Mouse (Mus musculus) lung, adult 2 months (tissue): ENCODE results near the gene Lmntd1. TPM values are rescaled to one million over a fixed set of nuclear protein-coding genes. Genes with fewer than 3 reads are reported as not detected.

Experiments used
- DNase-seq: peaks from one replicate; pipeline ENCODE4 v3.0.0; 2022
- H3K4me1 ChIP-seq: fragments of 200-500 bp; 2 replicates; pipeline ENCODE4 v1.6.1; 2011; ENCODE audit warnings: low read length; ENCODE audit not compliant: control insufficient read depth, insufficient read depth
- H3K4me3 ChIP-seq: fragments of 200-500 bp; replicated peaks from 2 replicates; pipeline ENCODE3; 2011; ENCODE audit warnings: low read depth, mild to moderate bottlenecking, control low read depth, low read length; ENCODE audit errors: extremely low read depth
- CTCF ChIP-seq: fragments of 200-500 bp; IDR thresholded peaks from 2 replicates; pipeline ENCODE4 v1.5.1; 2011; ENCODE audit warnings: mild to moderate bottlenecking, low read length, control low read depth; ENCODE audit not compliant: insufficient read depth
- POLR2A ChIP-seq: fragments of 200-500 bp; IDR thresholded peaks from 2 replicates; pipeline ENCODE4 v1.6.1; 2011; ENCODE audit warnings: low read depth, mild to moderate bottlenecking, control low read depth, low read length, borderline replicate concordance; ENCODE audit errors: extremely low read depth
- WGBS: fragments of 180-500 bp; shearing (Covaris S2); methylation state at CpG from one replicate; pipeline ENCODE4 v1.1.7; 2018; 5-methylcytosine and 5-hydroxymethylcytosine counted together
- polyA plus RNA-seq: library from polyadenylated mRNA; depleted of rRNA; stranded (reverse); fragments of >200 nt; gene quantifications from 2 replicates; pipeline ENCODE4 v1.2.3, GENCODE M21; 2012

The Lmntd1 gene
- polyA plus RNA-seq, 1 experiment: 4.5 TPM

DNA sequence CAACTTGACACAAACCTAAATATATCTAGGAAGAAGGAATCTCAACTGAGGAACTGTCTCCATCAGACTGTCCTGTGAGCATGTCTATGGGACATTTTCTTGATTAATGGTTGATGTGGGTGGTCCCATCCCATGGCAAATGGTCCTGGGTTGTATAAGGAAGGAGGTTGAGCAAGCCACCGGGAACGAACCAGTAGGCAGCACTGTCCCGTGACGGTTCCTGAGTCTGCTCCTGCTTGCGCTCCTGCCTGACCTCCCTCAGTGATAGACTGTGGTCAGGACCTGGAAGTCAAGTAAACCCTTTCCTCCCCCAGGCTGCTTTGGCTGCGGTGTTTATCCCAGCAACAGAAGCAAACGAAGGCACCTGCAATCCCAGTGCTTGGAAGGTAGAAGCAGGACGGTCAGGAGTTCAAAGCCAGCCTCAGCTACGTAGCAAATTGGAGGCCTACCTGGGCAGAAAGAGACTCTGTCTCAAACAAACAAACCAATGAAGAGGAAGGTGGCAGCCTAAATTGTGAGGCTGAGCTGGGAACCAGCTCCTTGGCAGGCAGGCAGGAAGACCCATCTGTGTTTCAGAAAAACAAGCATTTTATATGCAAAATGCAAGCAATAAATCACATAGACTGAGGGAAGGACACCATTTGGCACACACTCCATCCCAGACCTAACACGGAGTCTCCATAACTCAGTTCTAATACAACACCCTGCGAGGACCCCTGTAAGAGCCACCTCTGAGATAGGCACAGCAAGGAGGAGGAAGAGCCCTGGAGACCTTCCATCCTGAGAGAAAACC lies 23.4 kb downstream of the Lmntd1 start:
- TF ChIP-seq CTCF: no peak
- no peak for TF ChIP-seq POLR2A
- Histone ChIP-seq H3K4me3 (no peak overlapping the region), H3K4me1 (peaks cover 4% of the 10 kb centered on the region)
- WGBS: 86% methylated on average over 11 of the region's 11 CpGs
- no peak for DNase-seq

DNA sequence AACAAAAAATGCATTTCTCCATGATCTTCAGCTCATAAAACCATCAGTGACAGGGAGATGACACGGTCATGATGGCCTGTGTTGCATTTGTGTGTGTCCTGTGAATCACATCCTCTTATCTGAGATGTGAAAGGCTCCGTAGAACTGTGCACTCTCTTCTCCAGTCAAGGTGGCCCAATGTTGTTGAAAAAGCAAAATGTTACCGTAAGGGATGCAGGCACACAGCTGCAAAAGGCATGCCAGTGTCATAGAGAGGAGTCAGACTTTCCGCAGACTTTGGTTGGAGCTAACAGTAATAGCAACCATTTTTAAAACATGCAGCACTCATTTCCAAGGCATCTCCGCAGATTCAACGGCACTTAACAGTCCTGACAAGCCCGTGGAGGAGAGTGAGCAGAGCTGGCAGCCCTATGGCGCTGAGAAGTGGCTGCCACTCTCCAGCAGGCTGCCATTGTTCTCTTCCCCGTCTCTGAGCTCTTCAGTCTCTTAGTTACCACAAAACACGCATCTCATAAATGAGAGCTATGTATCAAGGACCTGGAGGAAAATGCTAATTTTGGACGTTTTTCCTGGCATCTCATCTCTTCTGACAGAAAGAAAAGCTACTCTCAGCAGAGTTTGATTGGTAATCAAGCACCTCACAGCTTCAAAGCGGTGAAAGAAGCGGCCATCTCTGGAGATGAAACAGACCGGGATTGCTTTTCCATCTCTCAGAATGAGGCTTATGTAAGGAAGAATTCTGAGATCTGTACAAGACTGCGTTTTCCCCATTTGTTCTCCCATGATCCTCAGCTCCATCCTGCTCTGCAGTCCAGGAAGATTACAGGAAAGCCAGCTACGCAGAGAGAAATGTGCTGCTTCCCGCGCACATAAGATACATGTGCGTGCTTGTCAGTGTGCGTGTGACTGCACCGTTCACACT lies 28.8 kb downstream of the Lmntd1 start:
- H3K4me1 ChIP-seq: peaks cover 7% of the 10 kb centered on the region; the same call in 1 of the 2 replicates
- H3K4me3 ChIP-seq: no peak overlapping the region
- TF ChIP-seq POLR2A (no peak), CTCF (no peak)
- WGBS: 78% methylated on average over 21 of the region's 21 CpGs
- no peak for DNase-seq

DNA sequence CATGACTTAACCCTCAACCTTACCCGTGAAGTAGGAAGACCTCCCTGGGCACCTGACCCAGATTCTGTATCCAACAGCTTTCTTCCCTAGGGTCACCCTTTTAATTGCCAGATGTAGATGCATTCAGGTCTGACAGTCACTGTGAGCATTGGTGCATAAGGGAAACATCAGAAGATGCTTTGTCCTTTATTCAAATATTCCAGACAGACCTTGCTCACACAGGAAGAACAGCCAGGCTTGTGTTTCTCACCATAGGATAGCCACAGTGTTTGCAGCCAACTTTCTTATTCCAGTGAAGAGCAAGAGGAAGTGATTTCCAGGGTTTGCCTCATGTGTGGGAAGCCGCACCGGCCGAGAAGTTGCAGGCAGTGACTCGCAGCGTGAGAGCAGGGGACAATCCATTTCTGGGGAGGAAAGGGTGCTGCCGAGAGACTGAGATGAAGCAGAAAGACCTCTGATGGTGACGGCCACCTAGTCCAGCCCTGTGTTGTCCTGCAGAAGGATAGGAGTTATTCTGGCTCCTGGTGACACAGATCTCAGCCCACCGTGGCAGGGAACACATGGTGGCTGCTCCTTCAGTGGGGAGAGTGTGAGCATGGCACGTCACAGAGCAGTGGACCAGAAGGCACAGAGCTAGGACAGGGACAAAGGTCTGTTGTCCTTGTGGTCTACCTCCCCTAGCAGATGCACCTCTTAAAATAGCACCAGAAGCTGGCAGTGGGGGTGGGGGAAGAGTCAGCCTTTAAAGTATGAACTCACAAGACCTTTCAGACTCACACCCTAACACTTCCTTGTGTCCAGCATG lies 32.6 kb downstream of the Lmntd1 start:
- Histone ChIP-seq H3K4me3 (no peak overlapping the region), H3K4me1 (peaks cover 20% of the 10 kb centered on the region)
- no peak for TF ChIP-seq POLR2A
- no peak for TF ChIP-seq CTCF
- no peak for DNase-seq
- WGBS: 45% methylated on average over 10 of the region's 10 CpGs

DNA sequence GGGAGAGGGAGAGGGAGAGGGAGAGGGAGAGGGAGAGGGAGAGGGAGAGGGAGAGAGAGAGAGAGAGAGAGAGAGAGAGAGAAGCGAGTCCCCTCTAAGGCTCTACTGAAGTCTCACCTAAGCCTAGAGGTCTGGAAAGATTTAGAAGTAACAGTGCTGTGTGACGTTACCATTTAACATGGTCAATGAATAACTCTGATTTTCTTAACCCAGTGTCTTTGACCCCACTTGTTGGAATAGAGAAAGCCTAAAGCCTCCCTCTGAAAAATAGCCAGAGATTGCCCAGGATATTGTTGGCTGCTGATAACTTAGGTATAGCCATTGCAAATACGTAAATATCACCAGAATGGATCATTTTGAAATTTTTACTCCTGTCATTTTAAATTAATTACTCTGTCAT lies 34.4 kb downstream of the Lmntd1 start:
- Histone ChIP-seq H3K4me1 (peaks cover 20% of the 10 kb centered on the region), H3K4me3 (no peak overlapping the region)
- TF ChIP-seq CTCF: no peak
- 91% methylated on average over 3 of the region's 3 CpGs for WGBS
- no peak for DNase-seq

DNA sequence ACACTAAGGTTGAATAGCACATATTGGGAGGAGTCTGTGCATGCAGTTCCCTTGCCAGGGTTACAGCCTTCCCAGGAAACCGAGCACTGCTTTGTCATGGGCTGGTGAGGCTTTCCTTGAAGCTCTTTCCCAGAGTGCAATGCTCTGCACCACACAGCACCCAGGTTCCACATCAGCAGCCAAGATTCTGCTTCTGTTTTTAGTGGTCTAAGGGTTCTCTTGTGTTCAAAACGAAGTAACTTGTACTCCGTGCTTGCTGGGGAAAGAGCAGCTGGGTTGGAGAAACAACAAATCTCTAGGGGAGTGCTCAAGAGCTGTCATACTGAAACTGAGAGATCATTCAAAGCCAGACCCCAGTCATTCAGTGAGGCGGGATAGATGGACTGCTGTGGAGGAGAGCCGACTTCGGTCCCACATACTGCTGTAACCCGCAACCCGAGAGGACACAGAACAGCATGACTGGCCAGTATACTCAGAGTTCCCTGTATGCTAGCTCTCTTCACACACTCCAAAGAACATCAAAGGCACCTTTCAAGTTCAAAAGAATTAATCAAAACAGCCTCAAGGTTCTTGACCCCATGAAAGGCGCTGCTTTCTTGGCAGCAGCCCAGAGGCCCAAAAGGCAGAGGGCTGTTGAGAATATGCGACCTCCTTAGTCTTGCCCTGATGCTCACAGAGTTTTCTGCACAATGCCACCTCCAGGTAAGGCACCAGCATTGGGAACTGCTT lies 35.5 kb downstream of the Lmntd1 start:
- DNase-seq: no peak
- 30% methylated on average over 10 of the region's 10 CpGs for WGBS
- Histone ChIP-seq H3K4me3 (no peak overlapping the region), H3K4me1 (peaks cover 20% of the 10 kb centered on the region)
- TF ChIP-seq CTCF (no peak), POLR2A (no peak)

DNA sequence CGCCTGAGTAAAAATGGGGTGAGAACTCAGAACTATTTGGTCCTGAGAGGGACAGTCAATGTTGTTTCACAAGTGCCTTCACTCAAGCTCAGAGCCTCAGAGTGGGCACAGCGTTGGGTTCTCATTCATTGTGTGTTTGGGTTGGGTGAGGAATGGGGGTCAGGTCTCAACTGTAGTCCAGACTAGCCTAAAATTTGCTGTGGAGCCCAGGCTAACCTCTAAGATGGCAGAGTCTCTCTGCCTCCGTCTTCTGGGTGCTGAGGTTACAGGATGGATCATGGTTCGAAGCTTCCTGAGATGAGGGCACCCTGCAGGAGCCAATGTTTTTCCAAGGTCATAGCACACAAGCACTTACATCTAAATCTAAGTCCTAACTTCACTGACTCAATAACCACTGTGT lies 37.4 kb downstream of the Lmntd1 start:
- TF ChIP-seq CTCF (no peak), POLR2A (no peak)
- WGBS: 96% methylated on average over 4 of the region's 4 CpGs

DNA sequence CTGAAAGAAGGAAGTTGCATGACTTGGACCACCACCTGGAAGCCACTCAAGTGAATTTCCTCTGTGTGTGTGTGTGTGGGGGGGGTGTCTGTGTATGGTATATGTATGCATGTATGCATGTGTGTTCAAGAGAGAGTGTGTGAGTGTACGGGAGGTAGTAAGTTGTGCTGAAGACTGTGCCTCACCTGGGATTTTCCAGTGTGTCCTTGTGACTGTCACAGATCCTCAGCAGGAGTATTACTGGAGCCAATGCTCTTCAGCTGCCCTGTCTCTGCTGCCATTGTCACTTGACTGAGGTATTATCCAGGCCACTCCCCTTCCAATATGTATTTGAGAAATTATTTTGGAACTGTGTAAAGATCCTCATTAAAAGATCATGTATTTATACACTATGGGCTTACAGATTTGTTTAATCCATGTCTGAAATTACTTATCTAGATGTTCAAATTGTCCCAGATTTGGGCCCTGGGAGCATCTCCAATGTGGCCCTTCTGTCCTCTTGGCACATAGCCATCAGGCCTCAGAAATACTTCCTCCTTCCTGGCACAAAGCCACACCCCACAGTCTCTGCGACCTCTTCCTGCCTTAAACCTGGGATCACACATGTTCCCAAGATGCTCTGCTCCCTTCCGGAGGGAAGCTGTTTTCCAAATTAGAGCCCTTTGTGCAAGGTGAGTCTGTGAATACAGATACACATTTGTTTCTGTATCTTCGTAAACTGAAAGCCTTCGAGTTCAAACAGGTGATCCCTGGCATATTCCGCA lies 40.7 kb downstream of the Lmntd1 start:
- no peak for TF ChIP-seq CTCF
- no peak for TF ChIP-seq POLR2A
- WGBS: 72% methylated on average over 6 of the region's 6 CpGs
- Histone ChIP-seq H3K4me1 (peaks cover 14% of the 10 kb centered on the region; the same call in 1 of the 2 replicates), H3K4me3 (no peak overlapping the region)
- no peak for DNase-seq

More for the DNA sequence above, 37.4 kb downstream of the Lmntd1 start:
- Histone ChIP-seq H3K4me1 (peaks cover 18% of the 10 kb centered on the region), H3K4me3 (no peak overlapping the region)
- no peak for DNase-seq

DNA sequence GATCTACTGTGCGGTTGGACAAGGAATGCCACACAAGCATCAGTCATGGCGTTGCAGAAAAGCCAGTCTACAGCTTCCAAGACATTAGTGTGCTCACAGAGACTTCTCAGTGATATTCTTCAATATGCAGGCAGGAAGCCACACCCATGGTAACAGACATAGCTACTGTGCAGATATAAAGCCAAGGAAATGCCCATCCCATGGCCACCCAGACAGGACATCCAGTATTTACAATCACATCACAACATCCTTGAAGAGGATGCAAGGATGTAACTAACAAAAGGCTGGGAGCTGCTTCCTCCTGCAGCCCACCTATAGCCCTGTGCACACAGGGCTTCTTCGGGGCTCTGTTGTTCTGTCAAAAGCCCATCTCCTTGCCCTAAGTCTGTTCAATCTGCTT lies 45.4 kb downstream of the Lmntd1 start:
- TF ChIP-seq CTCF: no peak
- no peak for TF ChIP-seq POLR2A
- Histone ChIP-seq H3K4me1 (peaks cover 14% of the 10 kb centered on the region), H3K4me3 (no peak overlapping the region)
- 56% methylated on average over 3 of the region's 3 CpGs for WGBS
- DNase-seq: no peak

DNA sequence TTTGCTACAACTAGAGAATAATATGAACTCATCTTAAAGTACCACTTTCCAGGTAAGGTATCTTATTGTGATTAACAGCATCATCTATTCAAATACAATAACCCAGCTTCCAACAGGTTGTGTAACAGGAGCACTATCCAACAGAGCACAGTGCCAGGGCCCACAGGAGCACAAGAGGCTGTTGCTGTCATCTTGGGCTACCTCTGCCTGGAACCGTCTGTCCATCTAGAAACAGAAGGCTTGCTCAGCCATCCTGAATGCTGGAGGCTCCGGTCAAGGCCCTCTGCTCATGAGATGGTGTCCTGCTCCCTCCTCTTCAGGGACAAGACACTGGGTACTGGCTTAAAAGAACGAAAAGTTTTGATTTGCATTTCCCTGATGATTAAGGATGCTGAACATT lies 46.3 kb downstream of the Lmntd1 start:
- H3K4me1 ChIP-seq: peaks cover 14% of the 10 kb centered on the region
- DNase-seq: no peak
- 80% methylated on average over 3 of the region's 3 CpGs for WGBS
- TF ChIP-seq CTCF (no peak), POLR2A (no peak)
- no peak overlapping the region for H3K4me3 ChIP-seq
